Mouse (Mus musculus): Measurements from ENCODE around the gene Lamc3.

Gene Lamc3

GRCm38 (mm10) chr2:31943011-31943410, 55.9 kb downstream of the Lamc3 start:
- no peak for DNase-seq

- no peak for DNase-seq
These were observed 58.5 kb downstream of the Lamc3 start for GRCm38 (mm10) chr2:31945580-31945979.

GRCm38 (mm10) chr2:31948392-31948791, 61.3 kb downstream of the Lamc3 start:
- DNase-seq, result no peak

GRCm38 (mm10) chr2:31948801-31949200, 61.7 kb downstream of the Lamc3 start:
- DNase-seq, result no peak

- peak; percentile 55 to 60 for DNase-seq
These were observed 63.2 kb downstream of the Lamc3 start, which contains the start of gene Aif1l for GRCm38 (mm10) chr2:31950058-31950871. Aif1l (plus strand) TSS chr2:31950139.

- no peak for DNase-seq
These were observed 63.9 kb downstream of the Lamc3 start for GRCm38 (mm10) chr2:31950966-31951365.

GRCm38 (mm10) chr2:31952236-31952635, 65.1 kb downstream of the Lamc3 start:
- no peak for DNase-seq

GRCm38 (mm10) chr2:31952725-31953124, 65.6 kb downstream of the Lamc3 start:
- no peak for DNase-seq

- peak; percentile 53 to 65 for DNase-seq
These were observed 66.6 kb downstream of the Lamc3 start for GRCm38 (mm10) chr2:31953687-31954086.

- peak; percentile 66 to 81 for DNase-seq
These were observed 67.7 kb downstream of the Lamc3 start for GRCm38 (mm10) chr2:31954779-31955181.

- no peak for DNase-seq
These were observed 68.6 kb downstream of the Lamc3 start for GRCm38 (mm10) chr2:31955686-31956085.

- no peak for DNase-seq
These were observed 70.1 kb downstream of the Lamc3 start for GRCm38 (mm10) chr2:31957211-31957610.

- DNase-seq, result peak in 1 of 2 experiments; percentile 36
These were observed 73.9 kb downstream of the Lamc3 start for GRCm38 (mm10) chr2:31960986-31961385.

GRCm38 (mm10) chr2:31961791-31962222, 74.7 kb downstream of the Lamc3 start:
- DNase-seq, result peak; percentile 56 to 63

- DNase-seq, result peak; percentile 55 to 71
These were observed 75.6 kb downstream of the Lamc3 start for GRCm38 (mm10) chr2:31962501-31963224.

GRCm38 (mm10) chr2:31963491-31963890, 76.4 kb downstream of the Lamc3 start:
- peak; percentile 81 to 87 for DNase-seq

- DNase-seq, result no peak
These were observed 77.1 kb downstream of the Lamc3 start for GRCm38 (mm10) chr2:31964191-31964590.

- DNase-seq, result peak in 1 of 2 experiments; percentile 75
These were observed 78.0 kb downstream of the Lamc3 start for GRCm38 (mm10) chr2:31965110-31965509.

- DNase-seq, result no peak
These were observed 79.7 kb downstream of the Lamc3 start for GRCm38 (mm10) chr2:31966801-31967200.

GRCm38 (mm10) chr2:31972589-31972988, 85.5 kb downstream of the Lamc3 start:
- DNase-seq, result peak; percentile 58 to 86

GRCm38 (mm10) chr2:31974141-31974808, 87.2 kb downstream of the Lamc3 start, which contains the start of gene Nup214:
Nup214 (plus strand) TSS chr2:31974436.
- DNase-seq, result peak; percentile 99

- no peak for DNase-seq
These were observed 87.8 kb downstream of the Lamc3 start for GRCm38 (mm10) chr2:31974809-31975371.

- no peak for DNase-seq
These were observed 100.7 kb downstream of the Lamc3 start for GRCm38 (mm10) chr2:31987774-31988173.
